Mouse (Mus musculus): ENCODE data around the gene Fam189a2.

GRCm38 (mm10) chr19:23958925-23959324 lies 71.9 kb downstream of the Fam189a2 start:
- TF ChIP-seq CTCF (IDR thresholded peaks at IDR 0.05; ENCODE audit: control insufficient read depth, insufficient read depth, insufficient replicate concordance, low read depth, low read length) (no peak), POLR2A (IDR thresholded peaks at IDR 0.05; ENCODE audit: control insufficient read depth, low read depth, low read length) (no peak)
